Mouse (Mus musculus): ENCODE measurements around the gene Tex22.

GRCm38 (mm10) chr12:113087276-113087675, 13.0 kb downstream of the Tex22 start:
- no peak for TF ChIP-seq POLR2A (IDR thresholded peaks at IDR 0.05; ENCODE audit: extremely low read depth, insufficient read depth, low read length)
- TF ChIP-seq CTCF (IDR thresholded peaks at IDR 0.05; ENCODE audit: low read depth, low read length): no peak

Data from liver, adult 2 months (tissue).